Mouse (Mus musculus) CD4-positive, CD25-positive, alpha-beta regulatory T cell, adult 2 months (primary cell): ENCODE measurements around the gene Hoxc12.

Experiments used
- DNase-seq: peaks from one replicate; pipeline ENCODE4 v3.0.0-alpha.2; 2012; ENCODE audit warnings: low read depth, low spot score

Hoxc12 gene

DNA sequence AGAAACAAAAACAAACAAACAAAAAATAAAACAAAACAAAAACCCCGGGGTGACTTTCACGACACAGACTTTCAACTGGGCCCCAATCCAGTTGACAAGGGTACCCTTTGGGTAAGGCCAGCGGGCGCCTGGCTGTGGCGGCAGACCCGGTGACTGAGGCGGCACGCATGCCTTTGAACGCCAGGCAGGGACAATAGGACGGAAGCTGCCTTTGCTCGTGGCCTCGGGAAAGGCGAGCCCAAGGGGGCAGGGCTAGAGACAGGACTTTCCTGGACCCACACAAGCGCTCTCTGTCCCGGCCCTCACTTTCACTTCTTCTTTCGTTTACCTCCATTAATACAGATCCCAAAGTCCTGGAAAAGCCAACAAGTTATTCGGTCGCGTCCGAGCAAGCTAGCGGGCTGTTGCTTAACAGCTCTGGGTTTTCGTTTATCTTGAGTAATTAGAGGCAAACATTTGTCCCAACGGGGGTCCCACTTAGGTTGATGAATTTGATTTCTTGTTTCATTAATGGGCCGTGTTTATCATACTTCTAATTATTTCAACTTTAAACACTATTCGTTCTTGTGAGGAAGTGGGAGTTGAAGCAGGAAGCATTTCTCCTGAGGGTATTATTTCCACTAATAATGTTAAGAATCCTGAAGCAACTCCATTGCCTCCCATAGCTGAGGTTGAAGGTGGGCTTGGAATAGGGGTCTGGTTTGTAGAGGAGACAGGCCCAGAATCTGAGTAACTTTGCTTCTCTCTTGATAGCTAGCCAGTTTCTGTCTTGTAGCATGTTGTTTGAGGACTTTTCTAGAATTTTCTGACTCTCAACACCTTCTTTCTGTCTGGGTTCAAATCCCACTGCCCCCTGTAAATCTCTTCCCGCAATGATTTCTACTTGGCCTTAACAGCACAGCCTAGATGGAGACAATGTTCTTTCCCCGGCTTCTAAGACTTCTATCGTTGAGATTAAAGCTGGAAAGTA lies 27.4 kb downstream of the Hoxc12 start:
- no peak for DNase-seq

DNA sequence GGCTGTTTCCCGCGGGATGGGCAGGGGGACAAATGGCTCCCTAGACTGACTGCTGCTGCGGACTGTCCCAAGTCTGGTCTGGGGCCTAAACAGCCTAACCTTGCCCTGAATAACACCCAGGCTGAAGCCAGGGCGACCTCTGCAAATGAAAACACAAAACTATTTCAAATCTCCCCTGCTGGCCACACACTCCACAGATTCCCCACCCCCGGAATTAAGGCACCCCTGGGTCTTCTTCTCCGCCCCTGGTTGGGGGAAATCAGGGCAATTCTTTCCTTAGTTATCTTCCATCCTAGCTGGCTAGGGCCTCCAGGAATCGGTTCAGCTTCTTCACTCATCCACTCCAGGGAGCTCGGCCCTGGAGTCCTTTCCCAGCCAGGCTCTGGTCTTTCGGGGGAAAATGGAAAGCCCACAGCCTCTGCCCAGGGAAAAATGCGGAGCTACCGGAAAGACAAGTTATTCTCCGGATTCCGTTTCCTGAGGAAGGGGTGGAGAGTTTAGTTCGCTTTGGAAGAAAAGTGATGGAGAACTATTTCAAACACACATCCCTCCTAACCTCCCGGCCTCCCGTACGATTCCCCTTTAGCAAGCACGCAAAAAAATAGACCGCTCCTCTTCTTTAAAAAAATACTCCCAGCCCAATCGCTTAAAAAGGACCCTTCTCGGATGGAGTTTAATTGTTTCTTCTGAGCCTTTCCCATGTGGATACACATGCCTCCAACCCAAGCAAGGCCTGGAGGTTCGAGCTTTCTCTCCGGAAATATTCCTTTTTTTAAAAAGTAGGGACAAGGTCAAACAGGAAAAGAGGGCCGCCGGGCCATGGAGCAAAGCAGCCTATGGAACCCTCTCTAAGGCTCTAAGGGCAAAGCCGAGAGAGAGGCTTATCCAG lies 28.7 kb downstream of the Hoxc12 start:
- DNase-seq: no peak

DNA sequence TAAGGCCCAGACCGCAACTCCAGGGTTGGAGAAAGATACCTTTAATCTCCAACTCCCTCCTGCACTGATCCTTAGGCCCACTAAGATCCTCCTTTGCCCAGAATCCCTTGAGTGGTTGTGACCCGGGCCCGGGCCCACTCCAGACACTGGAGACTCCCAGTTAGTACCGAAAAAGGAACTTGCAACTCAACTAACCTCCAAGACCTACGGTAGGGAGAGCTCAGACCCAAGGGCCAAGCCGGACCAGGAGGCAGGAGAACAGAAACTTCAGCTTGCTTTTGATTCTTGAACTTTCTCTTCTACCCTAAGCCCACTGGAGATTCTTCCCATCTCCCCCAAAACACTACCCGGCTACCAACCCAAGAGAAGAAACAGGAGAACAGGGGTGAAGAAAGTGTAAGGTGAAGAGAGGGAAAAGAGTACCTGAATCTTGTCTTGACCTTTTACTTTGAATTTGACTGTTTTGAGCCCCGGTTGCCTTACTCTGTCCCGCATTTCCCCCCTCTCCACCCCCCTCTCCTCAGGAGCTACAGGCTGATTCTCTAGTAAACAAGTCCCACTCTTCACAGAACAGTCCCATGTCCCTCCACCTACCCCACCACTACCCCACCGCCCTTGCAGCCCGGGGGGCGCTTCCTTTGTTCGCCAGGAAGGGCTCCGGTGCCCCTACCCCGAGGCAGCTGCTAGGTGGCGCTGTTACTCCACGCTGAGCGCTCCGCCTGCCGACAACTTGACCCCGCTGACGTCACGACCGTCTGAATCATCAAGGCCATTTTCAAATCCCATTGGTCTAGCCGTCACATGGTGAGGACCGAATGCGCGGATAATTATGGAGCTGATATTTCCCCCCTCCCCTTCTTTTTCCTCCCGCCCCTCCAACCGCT lies 29.6 kb downstream of the Hoxc12 start:
- DNase-seq: peak; percentile 89

DNA sequence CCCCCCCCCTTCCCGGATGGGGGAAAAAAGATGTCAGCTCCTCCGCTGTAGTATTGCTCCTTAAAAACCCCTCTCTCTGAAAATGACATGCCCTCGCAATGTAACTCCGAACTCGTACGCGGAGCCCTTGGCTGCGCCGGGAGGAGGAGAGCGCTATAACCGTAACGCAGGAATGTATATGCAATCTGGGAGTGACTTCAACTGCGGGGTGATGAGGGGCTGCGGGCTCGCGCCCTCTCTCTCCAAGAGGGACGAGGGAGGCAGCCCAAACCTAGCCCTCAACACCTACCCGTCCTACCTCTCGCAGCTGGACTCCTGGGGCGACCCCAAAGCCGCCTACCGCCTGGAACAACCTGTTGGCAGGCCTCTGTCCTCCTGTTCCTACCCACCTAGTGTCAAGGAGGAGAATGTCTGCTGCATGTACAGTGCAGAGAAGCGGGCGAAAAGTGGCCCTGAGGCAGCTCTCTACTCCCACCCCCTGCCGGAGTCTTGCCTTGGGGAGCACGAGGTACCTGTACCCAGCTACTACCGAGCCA lies 30.3 kb downstream of the Hoxc12 start, which contains the start of gene Hoxc10:
Hoxc10 (plus strand) TSS at position 21 of the 536 bp plus-strand sequence.
- no peak for DNase-seq

DNA sequence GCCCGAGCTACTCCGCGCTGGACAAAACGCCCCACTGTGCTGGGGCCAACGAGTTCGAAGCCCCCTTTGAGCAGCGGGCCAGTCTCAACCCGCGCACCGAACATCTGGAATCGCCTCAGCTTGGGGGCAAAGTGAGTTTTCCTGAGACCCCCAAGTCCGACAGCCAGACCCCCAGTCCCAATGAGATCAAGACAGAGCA lies 30.7 kb downstream of the Hoxc12 start, which contains the start of gene Hoxc5:
Hoxc5 (plus strand) TSS at position 132 of the 199 bp plus-strand sequence.
- DNase-seq: no peak

DNA sequence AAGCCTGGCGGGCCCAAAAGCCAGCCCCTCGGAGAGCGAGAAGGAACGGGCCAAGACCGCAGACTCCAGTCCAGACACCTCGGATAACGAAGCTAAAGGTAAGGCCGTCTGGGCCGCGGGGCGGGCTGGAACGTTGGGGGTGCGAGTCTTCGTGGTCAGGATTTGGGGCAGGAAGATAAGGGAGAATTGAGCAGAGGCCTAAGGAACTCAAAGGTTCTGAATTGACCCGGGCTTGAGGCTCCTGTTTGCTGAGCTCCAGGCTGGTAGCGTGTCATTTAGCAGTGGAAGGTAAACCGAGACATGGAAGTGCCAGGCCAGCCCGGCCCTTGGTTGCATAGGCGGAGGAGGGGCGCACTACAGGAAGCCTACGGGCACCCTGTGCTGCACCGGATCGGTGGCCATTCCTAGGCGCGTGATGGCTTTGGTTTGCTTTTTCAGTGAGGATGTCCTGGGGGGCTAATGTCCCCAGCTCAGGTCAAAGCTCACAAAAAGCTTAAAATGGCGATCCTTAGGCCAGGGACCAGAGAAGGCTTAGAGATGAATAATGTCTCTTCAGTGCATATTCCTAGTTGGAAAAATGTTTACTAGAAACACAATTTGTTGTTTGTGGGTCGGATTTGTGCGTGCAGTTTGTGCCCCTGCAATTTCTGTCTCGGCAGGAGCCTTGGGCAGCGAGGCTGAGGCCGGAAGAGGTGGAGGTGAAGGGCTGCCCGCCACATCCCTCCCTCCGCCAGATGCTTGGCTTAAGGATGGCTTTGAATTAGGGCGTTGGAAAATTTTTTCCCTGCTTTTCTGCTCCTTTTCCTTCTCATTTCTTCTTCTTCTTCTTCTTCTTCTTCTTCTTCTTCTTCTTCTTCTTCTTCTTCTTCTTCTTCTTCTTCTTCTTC lies 31.2 kb downstream of the Hoxc12 start:
- DNase-seq: no peak

DNA sequence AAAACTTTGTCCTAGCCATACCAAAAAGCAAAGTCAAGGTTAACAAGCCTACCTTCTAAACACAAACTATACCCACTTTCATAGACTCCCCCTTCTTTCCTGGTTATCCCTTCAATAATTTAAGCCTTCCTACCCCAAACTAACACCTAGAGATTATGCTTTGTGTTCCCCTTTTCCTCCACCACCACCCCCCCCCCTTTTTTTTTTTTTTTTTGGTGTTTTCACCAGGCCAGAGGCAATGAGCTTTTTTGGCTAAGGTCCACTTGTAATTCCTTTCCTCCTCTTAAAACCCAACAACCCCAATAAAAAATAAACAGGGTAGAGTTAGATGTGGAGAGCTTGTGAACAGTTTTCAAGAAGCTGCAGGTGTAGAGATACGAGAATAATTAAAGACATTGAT lies 32.7 kb downstream of the Hoxc12 start:
- DNase-seq: no peak

DNA sequence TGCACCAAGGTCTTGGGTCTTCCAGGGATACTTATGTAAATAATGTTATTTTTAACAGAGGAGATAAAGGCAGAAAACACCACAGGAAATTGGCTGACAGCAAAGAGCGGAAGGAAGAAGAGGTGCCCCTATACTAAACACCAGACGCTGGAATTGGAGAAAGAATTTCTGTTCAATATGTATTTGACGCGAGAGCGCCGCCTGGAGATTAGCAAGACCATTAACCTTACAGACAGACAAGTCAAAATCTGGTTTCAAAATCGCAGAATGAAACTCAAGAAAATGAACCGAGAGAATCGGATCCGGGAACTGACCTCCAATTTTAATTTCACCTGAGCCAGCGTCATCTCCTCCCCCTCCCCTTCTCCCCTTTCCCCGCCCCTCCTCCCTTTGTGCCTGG lies 34.2 kb downstream of the Hoxc12 start:
- DNase-seq: peak; percentile 46

DNA sequence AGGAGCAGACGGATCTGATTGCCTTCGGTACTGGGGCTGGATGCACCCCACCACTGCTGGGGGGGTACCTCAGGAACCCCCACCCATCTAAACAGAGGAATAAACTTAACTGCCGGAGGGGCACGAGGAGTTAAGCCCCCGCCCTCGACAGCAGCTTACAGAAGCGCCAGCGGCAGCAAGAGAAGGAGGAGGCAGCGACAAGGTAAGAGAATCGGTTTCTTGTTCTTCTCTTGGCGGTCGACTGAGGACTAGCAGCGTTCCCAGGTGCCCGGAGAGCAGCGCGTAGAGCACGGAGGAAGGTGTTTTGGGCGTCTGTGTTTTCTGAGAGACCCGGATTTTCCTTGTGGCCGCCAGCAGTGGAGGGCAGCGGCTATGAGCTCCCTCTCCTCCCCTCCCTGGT lies 35.7 kb downstream of the Hoxc12 start:
- no peak for DNase-seq

DNA sequence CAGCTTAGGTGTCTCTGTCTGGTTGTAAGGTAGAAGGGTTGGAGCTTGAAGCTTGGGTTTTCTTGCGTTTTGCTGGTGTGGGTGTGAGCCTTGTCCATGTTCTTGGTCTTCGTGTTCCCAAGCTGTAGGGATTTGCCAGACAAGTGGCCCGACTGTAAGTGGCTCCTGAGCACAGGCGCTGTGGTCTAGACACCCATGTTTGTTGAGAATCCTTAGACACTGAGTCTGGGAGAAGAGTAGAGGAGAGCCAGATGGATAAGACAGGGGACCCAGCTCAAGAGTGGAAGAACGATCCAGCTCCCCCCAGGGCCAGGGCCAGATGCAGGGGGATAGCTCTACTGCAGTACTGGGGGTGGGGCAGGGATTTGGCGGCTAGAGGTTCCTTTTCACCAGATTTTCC lies 36.2 kb downstream of the Hoxc12 start:
- no peak for DNase-seq

DNA sequence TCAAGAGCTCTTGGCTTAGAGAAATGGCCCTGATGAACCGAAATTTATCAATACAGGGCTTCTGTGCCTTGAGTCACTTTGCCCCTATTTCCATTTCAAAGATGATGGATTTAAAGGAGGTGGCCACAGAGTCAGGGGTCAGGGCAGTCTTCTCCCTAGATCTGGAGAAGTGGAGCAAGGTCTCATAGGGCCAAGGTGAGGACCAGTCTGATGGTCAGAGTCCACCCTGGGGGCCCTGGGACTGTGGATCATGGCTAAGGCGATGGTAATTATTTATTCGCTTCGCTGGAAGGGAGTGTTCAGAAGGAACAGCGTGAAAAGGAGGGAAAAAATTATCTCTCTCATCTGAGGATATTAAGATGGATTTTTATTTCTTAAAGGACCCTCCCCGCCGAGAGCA lies 38.5 kb downstream of the Hoxc12 start:
- DNase-seq: no peak

DNA sequence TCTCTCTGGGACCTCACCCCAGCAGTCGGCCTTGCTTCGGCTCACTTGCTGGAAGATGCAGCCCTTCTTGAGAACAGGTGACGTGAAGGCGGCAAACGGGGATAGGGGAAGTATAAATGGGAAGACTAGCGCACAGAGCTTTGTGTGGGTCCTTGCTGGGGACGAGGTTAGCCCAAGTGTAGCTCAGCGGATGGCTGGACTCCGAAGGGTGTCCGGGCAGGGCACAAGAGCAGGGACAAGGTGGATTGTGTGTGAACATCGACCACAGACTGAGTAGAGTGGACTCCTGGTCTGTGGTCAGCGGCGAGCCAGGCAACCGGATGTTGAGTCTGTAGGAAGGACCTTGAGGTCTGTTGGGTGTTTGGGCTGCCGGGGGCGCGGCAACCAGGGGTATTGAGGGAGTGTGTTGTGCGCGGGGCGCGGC lies 39.1 kb downstream of the Hoxc12 start:
- DNase-seq: no peak

DNA sequence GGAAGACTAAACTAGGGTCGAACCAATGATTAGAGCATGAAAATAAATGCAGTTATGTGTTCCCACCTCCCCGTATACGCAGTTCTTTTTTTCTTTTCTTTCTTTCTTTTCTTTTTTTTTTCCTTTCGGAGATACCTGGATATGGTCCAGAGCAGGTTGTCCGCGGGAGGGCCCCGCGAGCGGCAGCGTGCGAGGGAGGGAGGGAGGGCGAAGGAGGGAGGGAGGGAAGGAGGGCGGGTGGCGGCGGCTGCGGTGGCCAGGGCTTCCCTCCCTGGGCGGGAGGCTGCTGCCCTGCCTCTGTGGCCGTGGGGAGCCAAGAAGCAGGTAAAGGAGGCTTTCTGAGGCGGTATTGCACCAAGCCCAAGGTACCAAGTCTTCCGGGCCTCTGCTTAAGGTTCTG lies 39.6 kb downstream of the Hoxc12 start, which contains the start of gene Hoxc9:
Hoxc9 (plus strand) TSS at position 269 of the 400 bp plus-strand sequence.
- no peak for DNase-seq

DNA sequence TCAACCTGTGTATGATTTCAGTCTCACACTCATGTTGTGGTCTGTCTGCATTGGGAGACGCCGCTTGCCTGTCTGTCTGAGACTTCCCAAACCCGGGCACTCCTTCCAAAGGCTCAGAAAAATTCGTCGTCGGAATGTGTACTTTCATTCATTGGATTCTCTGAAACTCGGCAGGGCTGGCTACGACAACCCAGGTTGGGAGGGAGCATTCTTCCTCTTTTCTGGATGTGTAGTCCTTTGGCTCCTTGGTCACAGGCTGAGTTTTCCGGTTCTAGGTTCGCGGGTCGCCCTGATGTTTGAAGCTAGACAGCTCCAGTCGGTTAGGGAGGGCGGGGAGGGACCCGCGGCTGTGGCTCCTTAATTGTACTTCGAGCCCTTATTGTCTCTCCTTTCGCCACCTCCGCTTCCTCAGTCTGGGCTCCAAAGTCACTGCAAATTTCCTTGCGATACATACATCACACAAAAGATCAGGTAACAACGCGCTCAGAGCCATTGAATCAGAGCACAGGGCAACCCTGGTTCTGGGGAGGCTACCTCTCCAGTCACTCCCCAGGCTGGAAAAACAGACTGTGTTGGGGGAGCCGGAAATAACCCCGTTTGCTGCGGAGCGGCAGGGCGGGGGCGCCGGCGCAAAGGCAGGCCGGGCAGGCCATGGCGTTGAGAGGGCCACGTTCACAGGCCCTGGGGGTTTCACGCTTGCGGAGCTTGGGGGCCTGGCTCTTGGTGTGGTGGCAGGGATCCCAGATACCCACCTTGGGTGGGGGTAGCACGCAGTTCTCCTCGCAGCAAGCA lies 40.3 kb downstream of the Hoxc12 start:
- peak; percentile 56 for DNase-seq

DNA sequence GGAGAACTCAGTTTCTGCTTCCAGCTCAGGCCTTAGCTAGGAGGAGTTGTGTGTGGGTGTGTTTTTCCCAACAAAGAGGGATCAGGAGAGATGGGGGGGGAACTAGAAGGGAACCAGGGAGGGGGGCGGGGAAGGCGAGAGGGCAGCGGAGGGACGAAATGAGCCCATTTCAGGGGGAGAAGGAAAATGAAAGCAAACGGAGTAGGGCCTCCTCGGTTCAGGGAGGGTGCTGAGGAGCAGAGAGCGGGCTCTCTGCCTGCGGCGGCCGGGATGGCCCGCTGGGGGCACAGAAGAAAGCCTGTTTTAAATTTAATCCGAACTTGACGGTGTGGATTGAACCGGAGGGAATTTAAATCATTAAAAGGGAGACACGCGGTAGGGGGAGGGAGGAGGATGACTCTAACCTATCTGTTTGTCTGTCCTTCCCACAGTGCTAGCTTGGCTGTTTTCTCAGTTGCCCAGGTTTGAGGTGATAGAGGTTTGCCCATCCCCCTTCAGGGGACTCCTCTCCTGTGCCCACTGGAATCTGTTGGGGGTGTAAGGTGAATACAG lies 40.9 kb downstream of the Hoxc12 start:
- DNase-seq: peak; percentile 43

DNA sequence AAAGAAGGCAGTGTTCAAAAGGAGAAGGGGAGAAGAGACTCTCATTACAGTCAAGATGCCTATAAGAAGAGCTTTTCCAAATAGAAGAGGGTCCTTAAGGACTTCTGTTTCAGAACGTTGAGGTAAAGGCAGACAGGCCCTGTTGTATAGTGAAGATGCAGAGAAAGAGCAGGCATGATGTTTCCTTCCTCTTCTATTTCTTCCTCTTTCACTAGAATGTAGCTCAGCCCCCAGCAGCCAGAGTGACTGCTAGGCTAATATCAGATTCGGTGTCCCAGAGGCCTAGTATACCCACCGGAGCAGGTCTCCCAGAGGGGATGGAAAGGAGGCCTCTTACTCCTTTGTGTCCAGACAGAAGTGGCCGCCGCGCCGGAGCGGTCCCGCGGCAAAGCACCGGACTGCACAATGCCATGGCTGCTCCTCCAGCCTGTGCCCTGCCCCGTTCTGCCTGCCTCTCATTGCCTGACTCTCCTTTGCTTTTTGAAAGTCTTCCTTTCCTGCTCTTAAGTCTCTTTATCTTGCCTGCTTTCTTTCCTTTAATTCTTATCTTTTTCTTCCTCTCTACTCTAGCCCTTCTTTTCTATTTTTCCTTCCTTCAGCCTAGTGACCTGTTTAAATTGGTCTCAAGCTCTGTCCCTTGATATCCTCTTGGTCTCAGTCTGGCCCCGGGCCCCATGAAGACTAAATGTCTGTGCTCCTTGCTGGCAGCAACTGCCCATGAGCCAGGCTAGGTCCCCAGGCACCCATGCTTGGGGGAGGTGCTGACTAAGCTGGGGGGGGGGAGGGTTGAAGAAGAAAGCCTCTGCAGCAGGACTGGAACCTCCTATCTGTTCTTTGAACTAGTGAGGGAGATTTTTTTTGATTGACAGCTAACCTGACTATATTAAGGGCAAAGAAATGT lies 42.3 kb downstream of the Hoxc12 start:
- DNase-seq: no peak

DNA sequence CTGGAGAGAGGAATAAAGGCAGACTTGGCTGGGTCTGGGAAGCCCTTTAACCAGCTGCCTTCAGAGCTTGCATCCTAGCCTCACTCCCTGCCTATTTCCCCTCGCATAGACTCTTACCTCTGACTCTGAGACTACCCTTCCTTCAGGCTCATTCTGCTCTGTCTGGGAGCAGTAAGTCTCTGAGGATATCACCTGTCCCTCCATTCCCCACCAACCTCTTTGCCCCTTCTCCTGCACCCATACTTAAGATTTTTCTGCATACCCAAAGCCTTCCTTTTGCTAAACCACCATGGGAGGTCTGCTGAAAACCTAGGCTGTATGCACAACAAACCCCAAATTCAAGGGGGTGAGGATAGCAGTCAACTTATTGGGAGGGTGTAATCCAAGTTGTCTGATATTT lies 43.4 kb downstream of the Hoxc12 start:
- no peak for DNase-seq

DNA sequence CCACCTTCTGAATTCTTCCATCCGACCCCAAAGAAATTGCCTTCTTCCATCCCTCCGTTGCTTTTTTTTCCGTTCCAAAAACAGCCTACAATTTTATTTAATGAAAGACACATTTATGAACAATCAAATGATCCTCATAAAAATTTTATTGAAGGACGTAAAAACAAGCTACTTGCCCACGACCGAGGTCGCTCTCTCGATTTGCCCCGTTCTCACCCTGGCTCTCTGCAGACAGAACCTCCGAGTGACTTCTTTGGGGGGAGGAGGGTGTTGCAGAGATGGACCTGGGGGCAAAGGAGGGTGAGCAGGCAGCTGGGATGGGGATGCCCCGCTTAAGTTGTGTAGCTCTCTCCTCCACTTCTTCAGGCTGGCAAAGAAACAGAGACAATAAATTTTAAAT lies 43.8 kb downstream of the Hoxc12 start:
- DNase-seq: no peak
